Mouse (Mus musculus) spleen, postnatal 14 days (tissue): ENCODE measurements around the gene H2al1a.
"Not testable (repeated sequence)": the region's sequence is repeated elsewhere in the genome, so short reads cannot be mapped to it uniquely, and the experiment has no call there.

Experiments
- DNase-seq, 2 experiments: peaks; one replicate each; pipeline ENCODE4 v3.0.0; 2021 to 2022; ENCODE audit warnings: low spot score in 2 of 2

The H2al1a gene

GRCm38 (mm10) chrX:11298957-11299356 lies at the start of gene H2al1a:
H2al1a (plus strand) TSS chrX:11299257.
- not testable (repeated sequence) for DNase-seq

DNA sequence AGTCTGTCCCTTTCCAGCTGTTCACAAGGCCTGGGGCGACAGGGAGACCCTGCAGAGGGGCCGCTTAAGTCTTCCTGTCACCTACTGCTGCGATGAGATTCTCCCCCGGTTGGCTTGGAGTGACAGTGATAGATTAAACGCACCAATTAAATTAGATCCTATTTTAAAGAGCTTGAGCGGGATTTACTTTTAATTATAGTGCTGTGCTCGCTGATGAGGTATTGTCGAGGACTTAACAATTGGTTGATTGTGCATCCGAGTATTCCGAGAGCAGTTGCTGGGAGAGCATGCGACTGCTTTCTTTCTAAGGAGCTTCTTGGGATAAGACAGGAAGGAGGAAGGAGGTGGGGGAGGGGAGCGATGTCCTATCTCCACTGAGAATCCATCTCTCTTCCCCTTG lies 48.9 kb upstream of the H2al1a start:
- DNase-seq, result no peak

GRCm38 (mm10) chrX:11254062-11254461 lies 45.0 kb upstream of the H2al1a start:
- DNase-seq, result no peak

GRCm38 (mm10) chrX:11254521-11255207 lies 44.4 kb upstream of the H2al1a start:
- no peak for DNase-seq

DNA sequence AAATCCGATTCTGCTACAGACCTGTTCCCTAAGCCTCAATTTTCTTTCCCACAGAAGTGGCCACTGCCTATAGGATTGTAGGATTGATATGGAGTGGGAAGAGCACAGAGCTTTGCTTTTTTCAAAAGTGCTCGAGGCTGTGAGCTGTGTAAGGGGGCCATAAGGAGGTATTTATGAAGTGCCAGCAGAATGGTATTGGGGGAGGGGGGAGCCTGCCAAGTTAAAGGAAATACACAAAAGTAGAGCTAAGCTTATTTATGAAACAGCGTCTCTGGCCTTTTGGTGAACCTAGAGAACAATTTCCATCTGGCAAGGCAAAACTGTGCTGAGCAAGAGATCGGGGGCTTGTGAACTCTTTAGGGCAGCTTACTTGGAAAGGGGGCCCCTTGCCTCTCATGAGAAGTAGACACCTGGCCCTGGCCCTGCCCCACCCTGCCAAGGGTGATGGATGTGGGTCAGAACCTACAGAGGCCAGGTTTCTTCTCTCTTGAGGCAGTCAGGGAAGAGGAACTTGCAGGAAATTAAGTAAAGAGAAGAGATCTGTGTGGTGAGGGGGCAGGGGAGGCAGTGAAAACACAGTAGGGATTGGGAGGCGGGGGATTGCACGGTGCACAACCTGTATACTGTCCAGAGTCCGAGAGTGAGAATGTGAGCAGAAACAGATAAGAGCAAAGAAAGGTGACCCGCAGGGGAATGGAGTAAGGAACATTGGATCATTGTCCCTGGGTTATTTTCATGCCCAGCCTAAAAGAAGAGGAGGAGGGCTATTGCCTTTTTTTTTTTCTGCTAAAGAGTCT lies 43.3 kb upstream of the H2al1a start:
- no peak for DNase-seq

DNA sequence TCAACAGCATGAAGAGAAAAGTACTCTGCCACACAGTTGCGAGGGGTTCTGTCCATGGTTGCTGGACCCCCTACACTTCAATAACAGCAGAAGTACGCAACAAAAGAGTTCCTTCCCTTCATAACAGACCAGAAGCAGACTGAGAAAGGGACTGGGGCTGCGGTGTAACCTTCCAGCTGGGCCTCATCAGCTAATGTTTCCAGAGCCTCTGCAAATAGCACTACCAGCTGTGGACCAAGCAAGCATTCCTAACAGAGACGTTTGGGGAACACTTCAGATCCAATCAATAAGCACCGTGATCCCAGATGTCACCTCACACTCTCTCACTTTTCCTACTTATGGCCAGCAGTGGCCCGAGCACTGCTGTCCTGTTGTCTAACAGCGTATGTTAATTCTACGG lies 34.1 kb upstream of the H2al1a start:
- DNase-seq, result no peak

GRCm38 (mm10) chrX:11267791-11268190 lies 31.3 kb upstream of the H2al1a start:
- DNase-seq, result no peak

DNA sequence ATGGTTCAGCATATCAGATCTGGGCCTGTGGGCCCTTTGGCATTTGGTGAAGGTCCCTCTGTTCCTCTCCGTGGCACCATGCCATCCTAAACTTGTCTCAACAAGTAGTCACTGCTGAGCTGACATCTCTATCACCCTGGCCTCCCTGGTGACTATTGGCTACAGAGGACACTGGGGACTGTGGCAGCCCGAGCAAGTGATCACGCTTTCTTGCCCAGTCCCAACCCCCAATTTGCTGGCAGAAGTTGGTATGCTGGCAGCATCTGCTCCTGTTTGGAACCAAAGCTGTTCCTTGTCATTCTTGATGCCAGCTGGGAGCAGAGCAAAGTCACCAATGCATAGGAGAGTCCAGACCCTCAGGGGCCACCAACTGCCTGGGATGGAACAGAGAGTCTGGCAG lies 30.0 kb upstream of the H2al1a start:
- no peak for DNase-seq

DNA sequence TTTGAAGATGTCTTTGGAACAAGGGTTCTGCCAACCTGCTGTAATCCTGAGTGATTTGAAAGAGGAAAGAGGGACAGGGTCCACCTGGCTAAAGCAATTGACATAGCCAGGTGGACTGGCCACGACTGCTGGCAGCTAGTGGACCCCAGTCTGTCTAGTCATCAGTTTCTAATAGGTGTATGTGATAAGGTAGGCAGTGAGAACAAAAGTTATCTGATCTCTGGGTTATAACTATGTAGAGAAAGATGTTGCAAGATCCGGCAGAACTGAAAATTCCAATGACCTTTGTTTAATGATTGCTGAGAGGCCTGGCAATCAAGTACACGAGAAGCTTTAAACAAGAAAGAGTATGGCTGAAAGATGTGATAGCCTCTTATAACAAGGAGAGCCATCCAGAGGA lies 25.9 kb upstream of the H2al1a start:
- no peak for DNase-seq

DNA sequence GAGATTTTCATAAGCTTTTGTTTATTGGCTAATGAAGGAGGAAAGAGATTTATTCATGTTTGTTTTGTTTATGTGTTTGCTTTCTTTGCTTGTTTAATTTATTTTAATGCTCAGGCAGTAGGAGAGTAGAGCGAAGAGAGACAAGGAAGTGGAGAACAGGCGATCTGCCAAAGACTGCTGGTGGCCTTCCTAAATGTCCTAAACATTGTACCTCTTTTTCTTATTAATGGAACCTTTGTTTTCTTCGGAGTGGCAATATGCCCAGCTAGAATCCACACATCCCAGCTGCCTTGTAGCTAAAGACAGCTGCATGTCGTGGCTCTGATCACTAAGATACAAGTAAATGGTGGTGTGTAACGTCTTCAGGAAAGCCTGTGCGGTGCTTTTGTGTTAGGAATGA lies 22.0 kb upstream of the H2al1a start:
- no peak for DNase-seq

DNA sequence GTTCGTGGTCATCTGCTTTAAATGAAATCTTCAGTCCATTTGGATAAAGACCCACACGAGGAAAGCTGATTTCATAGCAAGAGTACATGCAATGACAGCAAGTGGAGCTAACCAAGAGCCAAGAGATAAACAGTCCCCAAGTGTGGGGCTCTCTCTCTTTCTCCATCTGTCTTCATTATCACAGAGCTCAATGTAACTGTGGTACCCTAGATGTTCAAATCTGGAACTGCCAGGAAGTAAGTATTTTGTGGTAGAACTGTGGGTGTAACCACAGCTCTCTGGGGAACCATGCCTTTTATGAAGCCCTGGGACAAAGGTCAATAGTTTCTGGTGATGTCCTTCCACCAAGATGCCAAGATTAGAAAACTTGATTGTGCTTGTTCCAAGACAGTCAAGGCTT lies 18.3 kb upstream of the H2al1a start:
- no peak for DNase-seq

DNA sequence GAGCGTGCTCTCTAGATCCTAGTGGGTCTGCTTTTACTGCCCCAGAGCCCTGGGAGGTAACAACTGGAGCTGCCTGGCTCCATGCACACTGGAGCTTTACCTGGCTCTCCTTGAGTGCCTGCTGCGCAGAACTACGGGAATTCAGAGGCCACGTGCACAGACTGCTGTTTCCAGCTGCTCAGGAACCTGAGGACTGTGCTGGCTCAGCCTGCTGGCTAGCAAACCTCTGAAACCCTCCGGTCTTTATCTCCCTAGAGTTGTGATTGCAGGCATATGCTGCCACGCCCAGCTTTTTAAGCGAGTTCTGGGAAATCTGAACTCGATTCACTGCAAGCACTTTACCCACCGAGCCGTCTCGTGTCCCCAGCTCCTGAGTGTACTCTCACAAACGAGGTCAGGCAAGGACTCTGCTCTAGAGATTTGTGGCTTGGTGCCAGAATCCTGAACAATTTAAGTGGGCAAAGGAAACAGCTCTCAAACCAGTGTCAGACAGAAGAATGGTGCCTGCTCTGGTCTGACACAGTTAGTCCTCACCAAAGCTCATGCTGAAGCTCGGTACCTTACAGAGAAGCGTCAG lies 10.7 kb upstream of the H2al1a start:
- DNase-seq, result no peak

GRCm38 (mm10) chrX:11289244-11289643 lies 9.8 kb upstream of the H2al1a start:
- no peak for DNase-seq

DNA sequence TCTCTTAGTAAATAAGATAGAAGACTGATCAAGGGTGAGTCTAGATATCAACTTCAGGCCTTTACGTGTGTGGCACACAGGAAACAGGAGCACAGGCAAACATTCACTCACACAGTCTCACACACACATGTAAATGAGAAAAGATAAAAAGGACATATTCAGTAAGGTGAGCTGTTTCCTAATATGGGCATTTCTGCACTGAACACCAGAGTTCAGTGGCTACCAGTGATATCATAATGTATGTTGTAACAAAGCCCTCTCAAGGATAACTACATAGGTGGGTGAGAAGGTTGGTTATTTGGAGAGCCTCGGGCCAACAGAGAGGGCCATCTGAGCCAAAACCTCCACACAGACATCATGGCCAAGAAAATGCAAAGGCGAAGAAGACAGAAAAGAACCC lies 3.1 kb downstream of the H2al1a start, which contains the start of gene H2al1b:
Gene H2al1b, plus strand, starts transcription at position 301 of the 400 bp plus-strand sequence.
- DNase-seq, result not testable (repeated sequence)

- DNase-seq, result not testable (repeated sequence)
Observed at GRCm38 (mm10) chrX:11305355-11305754, 6.3 kb downstream of the H2al1a start, which contains the start of gene H2al1c. H2al1c (plus strand) TSS chrX:11305655.

DNA sequence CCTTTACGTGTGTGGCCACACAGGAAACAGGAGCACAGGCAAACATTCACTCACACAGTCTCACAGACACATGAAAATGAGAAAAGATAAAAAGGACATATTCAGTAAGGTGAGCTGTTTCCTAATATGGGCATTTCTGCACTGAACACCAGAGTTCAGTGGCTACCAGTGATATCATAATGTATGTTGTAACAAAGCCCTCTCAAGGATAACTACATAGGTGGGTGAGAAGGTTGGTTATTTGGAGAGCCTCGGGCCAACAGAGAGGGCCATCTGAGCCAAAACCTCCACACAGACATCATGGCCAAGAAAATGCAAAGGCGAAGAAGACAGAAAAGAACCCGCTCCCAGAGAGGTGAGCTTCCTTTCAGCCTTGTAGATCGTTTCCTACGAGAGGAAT lies 9.5 kb downstream of the H2al1a start, which contains the start of gene H2al1d:
Gene H2al1d, plus strand, starts transcription at position 301 of the 400 bp plus-strand sequence.
- not testable (repeated sequence) for DNase-seq

- not testable (repeated sequence) for DNase-seq
Observed at GRCm38 (mm10) chrX:11311634-11312033, 12.6 kb downstream of the H2al1a start, which contains the start of gene H2al1e. H2al1e (plus strand) TSS chrX:11311934.

GRCm38 (mm10) chrX:11314858-11315257 lies 15.8 kb downstream of the H2al1a start, which contains the start of gene H2al1f:
H2al1f (plus strand) TSS chrX:11315158.
- not testable (repeated sequence) for DNase-seq

- DNase-seq, result not testable (repeated sequence)
Observed at GRCm38 (mm10) chrX:11317956-11318355, 18.9 kb downstream of the H2al1a start, which contains the start of gene H2al1g. H2al1g (plus strand) TSS chrX:11318256.

GRCm38 (mm10) chrX:11321192-11321591 lies 22.1 kb downstream of the H2al1a start, which contains the start of gene H2al1h:
H2al1h (plus strand) TSS chrX:11321492.
- not testable (repeated sequence) for DNase-seq

GRCm38 (mm10) chrX:11324359-11324758 lies 25.3 kb downstream of the H2al1a start, which contains the start of gene H2al1i:
H2al1i (plus strand) TSS chrX:11324659.
- DNase-seq, result not testable (repeated sequence)

DNA sequence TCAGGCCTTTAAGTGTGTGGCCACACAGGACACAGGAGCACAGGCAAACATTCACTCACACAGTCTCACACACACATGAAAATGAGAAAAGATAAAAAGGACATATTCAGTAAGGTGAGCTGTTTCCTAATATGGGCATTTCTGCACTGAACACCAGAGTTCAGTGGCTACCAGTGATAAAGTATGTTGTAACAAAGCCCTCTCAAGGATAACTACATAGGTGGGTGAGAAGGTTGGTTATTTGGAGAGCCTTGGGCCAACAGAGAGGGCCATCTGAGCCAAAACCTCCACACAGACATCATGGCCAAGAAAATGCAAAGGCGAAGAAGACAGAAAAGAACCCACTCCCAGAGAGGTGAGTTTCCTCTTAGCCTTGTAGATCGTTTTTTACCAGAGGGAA lies 28.5 kb downstream of the H2al1a start, which contains the start of gene H2al1j:
Gene H2al1j, plus strand, starts transcription at position 301 of the 400 bp plus-strand sequence.
- not testable (repeated sequence) for DNase-seq
